Mouse (Mus musculus) MEL (cell line): ENCODE measurements around the gene Gm20388.

Source experiments
- BHLHE40 ChIP-seq: IDR thresholded peaks from 2 replicates; pipeline ENCODE4 v1.6.1; 2012; ENCODE audit warnings: low read depth, mild to moderate bottlenecking, inconsistent platforms, low read length, improper control_type of control experiment, borderline replicate concordance
- CTCF ChIP-seq, 3 experiments: IDR thresholded peaks in 2 of 3; conservative IDR thresholded peaks in 1 of 3; 2 replicates each; pipeline ENCODE4 v1.5.1; 2011 to 2012; ENCODE audit warnings: low read length in 3 of 3, low read depth in 2 of 3, mild to moderate bottlenecking in 2 of 3, improper control_type of control experiment in 1 of 3, inconsistent platforms in 1 of 3, mixed read lengths in 1 of 3, moderate library complexity in 1 of 3; ENCODE audit not compliant: control insufficient read depth in 1 of 3, insufficient read depth in 1 of 3, poor library complexity in 1 of 3, severe bottlenecking in 1 of 3
- E2F4 ChIP-seq: IDR thresholded peaks from 2 replicates; pipeline ENCODE4 v1.6.1; 2011; ENCODE audit warnings: low read depth, low read length, improper control_type of control experiment, borderline replicate concordance
- POLR2A ChIP-seq, 2 experiments: IDR thresholded peaks; 2 replicates each; pipeline ENCODE4 v1.6.1; 2011 to 2012; ENCODE audit warnings: low read length in 2 of 2, mild to moderate bottlenecking in 2 of 2, control low read depth in 1 of 2, improper control_type of control experiment in 1 of 2, low read depth in 1 of 2, moderate library complexity in 1 of 2; ENCODE audit not compliant: control insufficient read depth in 1 of 2, insufficient read depth in 1 of 2, poor library complexity in 1 of 2
- RAD21 ChIP-seq: IDR thresholded peaks from 2 replicates; pipeline ENCODE4 v1.6.1; 2011; ENCODE audit warnings: mild to moderate bottlenecking, low read depth, low read length, improper control_type of control experiment
- RCOR1 ChIP-seq: IDR thresholded peaks from 2 replicates; pipeline ENCODE4 v1.6.1; 2012; ENCODE audit warnings: low read depth, mild to moderate bottlenecking, inconsistent platforms, low read length, improper control_type of control experiment
- TAL1 ChIP-seq: IDR thresholded peaks from 2 replicates; pipeline ENCODE4 v1.6.1; 2012; ENCODE audit warnings: mild to moderate bottlenecking, inconsistent platforms, low read length, moderate library complexity, mixed read lengths
- ZKSCAN1 ChIP-seq: IDR thresholded peaks from 2 replicates; pipeline ENCODE4 v1.6.1; 2012; ENCODE audit warnings: low read depth, mild to moderate bottlenecking, inconsistent platforms, low read length, improper control_type of control experiment, moderate library complexity

DNA sequence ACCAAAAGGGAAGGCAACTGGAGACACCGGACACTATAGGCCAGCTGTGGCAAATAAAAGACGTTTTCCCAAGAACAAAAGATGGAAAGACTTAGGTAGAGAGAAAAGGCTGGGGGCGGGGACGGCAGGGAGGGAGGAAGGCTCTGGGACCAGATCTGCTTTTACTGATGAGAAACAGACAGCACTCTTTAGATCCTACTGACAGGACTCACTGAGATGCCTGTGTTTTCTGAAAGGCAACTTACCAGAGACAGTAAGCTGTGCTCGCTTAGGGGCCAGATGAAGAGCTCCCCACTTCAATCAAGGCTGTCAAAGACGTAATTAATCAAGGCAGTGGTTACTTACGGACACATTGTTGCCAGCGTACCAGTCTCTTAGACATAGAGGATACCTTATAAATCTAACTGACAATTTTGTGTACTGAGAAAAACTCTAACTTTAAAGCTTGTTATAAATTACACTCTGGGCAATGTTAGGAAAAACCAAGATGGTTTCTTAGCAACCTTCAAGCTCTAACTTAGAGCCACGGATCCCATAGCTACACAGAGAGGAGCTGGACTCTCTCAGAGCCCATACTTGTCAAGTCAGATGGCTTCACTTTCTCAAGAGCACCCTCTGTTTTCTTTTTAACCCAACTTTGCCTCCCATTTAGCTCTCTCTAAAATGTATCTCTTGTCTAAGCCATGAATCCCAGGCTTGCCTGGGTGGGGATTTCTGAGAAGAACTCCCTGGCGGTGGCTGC lies 4481.8 kb downstream of the Gm20388 start:
- no peak for TF ChIP-seq RAD21
- TF ChIP-seq POLR2A (IDR thresholded peaks at IDR 0.05; ENCODE audit: control insufficient read depth in 1 of 2, insufficient read depth in 1 of 2, low read depth in 1 of 2, low read length in 2 of 2, poor library complexity in 1 of 2) = no peak
- no peak for TF ChIP-seq CTCF (IDR thresholded peaks at IDR 0.05 in 2 of 3, conservative IDR thresholded peaks at IDR 0.05 in 1 of 3; ENCODE audit: control insufficient read depth in 1 of 3, insufficient read depth in 1 of 3, low read depth in 2 of 3, low read length in 3 of 3, poor library complexity in 1 of 3, severe bottlenecking in 1 of 3)
- no peak for TF ChIP-seq ZKSCAN1
- TF ChIP-seq BHLHE40 = no peak
- no peak for TF ChIP-seq E2F4
- TF ChIP-seq TAL1 = no peak
- TF ChIP-seq RCOR1 = no peak
